Mouse (Mus musculus) layer of hippocampus, adult 18-20 months (tissue): ENCODE measurements at regions not wholly inside any gene's neighbourhood (a gene's known extent, or its start where the extent isn't known, plus 50 kb on each side); places are given as distances from the start of the nearest gene placed in this dataset.
"Not testable (repeated sequence)": the region's sequence is repeated elsewhere in the genome, so short reads cannot be mapped to it uniquely, and the experiment has no call there.

Experiments used
- DNase-seq, 2 experiments: peaks; one replicate each; pipeline ENCODE4 v3.0.0; 2022; ENCODE audit warnings: low spot score in 2 of 2

DNA sequence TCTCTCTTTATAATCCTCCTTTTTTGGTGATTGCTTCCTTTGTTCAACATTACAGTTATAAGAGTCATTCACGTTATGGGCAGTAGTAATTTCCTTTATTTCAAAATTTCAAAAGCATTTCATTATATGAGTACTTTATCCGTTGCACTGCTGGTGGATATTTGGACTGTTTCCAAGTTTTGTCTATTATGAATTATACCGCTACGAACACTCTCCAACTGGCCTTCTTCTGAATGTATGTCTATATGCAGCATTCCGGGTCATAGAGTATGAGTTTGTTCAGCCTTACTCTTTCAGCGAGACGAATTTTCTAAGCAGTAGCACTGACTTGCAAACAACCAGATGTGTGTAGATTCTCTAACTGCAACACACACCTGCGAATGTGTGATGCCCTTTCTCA is 57.8 kb downstream of the Dusp6 start:
- DNase-seq = no peak

DNA sequence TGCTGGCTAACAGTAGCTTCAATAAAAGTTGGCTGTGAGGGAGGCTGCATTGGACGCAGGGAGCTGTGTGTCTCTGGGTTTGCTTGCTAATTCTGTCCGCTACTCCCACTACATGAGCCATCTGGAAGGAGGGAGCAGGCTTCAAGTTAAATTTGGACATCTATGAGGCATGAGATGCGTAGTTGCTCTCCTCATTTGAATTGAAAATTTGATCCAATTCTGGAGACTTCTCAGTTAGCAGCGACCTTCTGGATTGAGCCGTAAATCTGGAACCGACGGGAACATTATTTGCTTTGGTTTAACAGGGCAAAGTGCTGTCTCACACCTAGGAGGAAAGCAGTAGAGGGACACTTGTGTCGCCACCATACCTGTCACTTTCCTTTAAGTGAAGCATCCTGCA is 60.3 kb downstream of the Dusp6 start:
- peak; percentile 51 to 69 for DNase-seq

DNA sequence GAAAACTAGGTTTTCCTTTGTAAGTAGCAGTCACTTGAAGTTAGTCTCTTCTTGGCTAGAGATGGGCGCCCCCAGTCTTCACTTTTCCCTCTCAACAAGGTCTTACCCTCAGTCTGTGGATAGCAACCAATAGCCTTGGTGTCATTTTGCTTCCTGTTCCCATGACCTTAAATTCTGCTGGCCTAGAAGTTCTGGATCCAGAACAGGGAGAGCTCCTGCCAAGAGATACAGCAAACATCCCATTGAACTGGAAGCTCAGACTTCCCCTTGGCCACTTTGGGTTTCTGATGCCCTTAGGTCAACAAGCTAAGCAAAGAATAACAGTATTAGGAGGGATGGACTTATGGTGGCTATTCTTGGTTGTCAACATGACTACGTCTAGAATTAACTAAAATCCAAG is 64.5 kb downstream of the Dusp6 start:
- DNase-seq = no peak

DNA sequence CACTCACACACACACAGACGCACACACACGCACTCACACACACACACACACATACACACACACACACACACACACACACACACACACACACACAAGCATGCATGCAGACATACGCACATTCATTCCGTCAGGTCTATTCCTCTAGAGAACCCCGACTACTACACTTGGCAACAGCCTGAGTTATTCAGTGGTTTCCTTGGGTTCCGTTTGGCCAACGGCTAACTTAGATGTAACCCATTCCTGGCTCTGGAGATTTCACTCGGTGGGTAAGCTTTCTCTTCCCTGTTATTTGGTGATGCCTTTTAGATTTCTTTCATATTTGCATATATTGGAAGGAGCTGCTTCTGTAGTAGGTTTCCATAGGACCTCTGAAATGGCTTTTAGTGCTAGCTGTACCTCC is 65.5 kb downstream of the Dusp6 start:
- no peak for DNase-seq

DNA sequence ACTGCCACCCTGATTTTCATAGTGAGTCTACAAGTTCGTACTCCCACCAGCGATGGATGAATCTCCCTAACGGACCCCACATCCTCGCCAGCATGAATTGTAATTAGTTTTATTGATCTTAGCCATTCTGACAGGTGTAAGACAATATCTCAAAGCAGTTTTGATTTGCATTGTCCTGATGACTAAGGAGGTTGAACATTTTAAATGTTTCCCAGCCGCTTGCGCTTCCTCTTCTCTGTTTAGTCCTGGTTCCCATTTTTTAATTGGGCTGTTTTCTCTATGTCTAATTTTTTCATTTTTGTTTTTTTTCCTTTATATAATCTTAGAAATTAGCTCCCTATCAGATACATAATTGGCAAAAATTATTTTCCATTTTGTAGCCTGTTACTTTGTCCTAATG is 66.4 kb downstream of the Dusp6 start:
- no peak for DNase-seq

DNA sequence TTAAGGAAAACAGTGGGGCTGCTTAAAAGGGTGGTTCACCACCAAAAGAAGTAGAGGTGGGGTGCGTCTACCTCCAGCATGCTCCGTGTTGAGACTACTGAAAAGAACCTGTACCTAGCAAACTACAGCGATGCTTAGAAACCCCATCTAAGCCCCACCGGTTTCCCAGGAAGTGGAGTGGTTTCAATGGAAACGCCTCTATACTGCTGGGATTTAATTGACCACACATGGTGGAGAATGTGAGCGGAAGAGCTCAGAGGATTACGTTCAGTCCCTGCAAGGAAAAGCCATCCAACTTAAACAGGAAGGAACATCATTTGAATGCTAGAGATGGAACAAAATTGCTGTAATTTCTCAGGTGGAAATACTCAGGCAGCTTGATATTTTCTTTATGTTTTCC is 67.5 kb downstream of the Dusp6 start:
- no peak for DNase-seq

DNA sequence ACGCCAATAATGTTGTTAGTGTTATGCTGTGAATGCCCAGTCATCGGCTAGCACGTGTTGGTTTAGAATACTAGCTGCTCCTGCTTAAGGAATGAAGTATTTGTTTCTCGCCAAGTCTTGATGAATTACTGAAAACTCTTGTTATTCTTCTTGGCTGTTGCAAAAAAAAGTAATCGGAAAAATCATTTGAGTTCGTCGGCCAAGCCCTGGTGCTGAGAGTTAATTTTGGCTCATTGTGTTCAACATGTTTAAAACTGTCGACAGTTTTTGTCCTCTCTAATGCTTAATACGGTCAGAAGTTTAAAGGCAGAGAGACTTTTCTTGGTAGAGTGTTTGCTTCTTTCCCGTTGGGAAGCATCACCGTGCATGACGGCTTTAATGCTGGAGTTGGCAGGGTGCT is 68.8 kb downstream of the Dusp6 start:
- DNase-seq = no peak

DNA sequence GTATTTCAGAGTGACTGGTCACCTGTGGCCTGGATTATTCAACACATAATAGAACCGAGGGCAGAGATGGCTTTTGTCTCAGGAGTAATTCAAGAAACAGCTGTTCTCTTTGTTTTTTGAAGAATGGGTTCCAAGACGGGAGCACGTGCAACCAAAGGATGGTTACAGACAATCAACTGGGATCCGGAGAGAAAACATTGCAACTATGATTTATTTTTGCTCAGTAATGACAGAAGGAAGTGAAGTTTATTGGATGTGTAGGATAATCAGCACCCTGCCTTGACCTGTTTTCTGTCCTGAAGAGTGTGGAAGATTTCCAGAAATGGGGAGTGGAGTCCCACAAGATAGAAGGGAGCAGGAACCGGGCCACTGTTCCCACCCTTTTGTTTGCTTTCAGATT is 70.8 kb downstream of the Dusp6 start:
- DNase-seq = no peak

DNA sequence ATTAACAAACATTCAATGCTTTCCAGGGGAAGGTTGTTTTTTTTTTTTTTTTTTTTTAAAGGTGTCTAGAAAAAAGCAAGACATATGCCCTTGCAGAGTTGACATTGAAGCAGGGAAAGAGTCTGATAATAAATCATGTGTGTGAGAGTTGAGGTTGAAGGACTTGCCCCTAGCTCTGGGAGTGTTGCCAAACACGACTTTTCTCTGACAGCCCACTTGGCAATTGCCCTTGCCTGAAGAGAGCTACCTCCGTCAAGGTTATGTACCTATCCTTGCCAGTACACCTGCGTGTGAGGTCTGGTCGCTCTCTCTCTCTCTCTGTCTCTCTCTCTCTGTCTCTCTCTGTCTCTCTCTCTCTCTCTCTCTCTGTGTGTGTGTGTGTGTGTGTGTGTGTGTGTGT is 73.1 kb downstream of the Dusp6 start:
- DNase-seq = no peak

DNA sequence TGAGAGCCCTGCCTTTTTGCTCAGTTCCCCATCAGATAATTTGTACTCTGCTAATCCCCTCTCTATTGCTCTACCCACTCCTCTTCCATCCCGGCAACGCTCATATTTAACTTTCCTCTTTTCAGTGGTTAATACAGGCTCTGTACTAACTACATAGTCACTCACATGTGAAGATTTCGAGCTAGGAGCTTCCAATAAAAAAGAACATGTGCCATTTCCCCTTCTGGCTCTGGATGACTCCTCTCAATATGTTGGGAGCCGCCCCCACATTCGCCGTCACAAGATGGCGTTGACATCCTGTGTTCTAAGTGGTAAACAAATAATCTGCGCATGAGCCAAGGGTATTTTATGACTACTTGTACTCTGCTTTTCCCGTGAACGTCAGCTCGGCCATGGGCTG is 75.8 kb downstream of the Dusp6 start:
- DNase-seq = not testable (repeated sequence)

DNA sequence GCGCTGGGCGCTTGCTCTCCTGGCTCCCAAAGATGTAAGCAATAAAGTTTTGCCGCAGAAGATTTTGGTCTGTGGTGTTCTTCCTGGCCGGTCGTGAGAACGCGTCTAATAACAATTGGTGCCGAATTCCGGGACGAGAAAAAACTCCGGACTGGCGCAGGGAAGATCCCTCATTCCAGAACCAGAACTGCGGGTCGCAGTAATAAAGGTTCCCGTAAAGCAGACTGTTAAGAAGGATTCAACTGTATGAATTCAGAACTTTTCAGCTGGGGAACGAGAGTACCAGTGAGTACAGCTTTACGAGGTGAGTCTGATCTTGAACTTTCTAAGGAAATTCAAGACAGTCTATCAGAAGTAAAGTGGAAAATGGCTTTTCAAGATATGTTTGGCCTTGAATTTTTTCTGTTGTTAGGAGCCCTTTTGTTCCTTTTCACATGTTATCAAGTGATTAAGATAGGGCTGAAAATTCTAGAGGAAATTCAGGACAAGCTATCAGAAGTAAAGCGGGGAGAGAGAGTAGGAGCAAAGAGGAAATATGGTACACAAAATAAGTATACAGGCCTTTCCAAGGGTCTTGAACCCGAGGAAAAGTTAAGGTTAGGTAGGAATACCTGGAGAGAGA is 76.4 kb downstream of the Dusp6 start:
- DNase-seq = peak; percentile 72 to 78

DNA sequence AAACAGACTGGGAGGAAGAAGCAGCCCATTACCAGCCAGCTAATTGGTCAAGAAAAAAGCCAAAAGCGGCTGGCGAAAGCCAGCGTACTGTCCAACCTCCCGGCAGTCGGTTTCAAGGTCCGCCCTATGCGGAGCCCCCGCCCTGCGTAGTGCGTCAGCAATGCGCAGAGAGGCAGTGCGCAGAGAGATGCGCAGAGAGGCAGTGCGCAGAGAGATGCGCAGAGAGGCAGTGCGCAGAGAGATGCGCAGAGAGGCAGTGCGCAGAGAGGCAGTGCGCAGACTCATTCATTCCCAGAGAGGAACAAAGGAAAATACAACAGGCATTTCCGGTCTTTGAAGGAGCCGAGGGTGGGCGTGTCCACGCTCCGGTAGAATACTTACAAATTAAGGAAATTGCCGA is 77.0 kb downstream of the Dusp6 start:
- DNase-seq = not testable (repeated sequence)

DNA sequence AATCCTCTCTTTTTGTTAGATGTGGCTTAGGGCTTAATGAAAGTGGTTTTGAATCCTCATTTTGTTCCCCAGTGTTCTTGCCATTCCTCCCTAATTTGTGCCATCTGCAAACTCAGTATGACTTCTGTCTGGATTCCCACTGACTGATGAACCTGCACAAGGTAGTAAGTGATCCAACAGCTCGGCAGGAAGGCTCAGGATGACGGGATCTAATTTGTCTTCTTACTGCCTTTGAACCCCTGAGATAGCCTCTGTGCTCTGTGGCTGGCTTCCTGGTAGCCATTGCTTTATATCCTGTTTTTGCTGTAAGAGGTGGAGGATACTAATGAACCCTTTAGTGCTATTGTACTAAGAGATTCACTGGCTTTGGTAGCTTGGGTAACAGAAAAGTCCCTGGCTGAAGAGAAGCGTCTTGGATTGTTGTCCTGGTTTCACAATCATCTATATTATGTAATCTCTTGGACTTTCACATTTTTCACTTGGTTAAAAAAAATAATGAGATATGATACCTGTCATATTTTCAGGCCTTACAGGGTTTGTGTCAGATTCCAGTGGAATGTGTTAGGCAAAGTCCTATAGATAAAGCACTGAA is 86.2 kb downstream of the Dusp6 start:
- no peak for DNase-seq

DNA sequence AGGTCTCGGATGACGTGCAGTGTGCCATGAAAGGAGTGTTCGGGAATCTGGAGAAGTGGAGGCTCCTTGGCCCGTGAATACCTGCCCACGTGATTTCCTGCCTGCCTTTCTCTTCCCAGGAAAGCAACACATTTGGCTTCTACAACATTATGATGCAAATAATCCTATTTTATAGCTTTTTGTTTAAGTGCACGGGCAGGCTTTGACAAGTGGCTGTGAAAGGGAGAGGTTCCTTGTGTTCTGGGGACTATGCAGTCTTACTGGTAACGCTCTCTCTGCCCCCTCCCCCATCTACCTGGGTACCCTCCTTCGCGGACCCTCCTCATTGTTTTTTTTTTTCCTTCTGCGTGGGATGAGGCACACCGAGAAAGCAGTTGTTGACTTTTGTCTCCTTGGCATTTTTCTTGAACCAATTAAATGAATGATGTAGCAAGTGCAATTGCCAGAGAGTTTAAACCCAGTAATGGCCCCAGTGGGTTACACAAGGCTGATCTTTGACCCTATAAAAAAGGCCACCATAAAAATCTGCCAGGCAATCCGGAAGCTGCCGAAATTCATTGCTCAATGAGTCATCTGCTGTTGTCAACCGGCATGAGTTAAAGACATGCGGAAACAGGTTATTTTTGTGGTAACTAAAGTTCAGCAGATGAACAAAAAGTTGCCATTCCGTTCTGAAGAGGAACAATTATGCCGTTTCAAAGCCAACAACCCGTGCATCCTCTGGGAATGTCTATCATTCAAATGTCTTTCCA is 90.7 kb downstream of the Dusp6 start:
- no peak for DNase-seq

DNA sequence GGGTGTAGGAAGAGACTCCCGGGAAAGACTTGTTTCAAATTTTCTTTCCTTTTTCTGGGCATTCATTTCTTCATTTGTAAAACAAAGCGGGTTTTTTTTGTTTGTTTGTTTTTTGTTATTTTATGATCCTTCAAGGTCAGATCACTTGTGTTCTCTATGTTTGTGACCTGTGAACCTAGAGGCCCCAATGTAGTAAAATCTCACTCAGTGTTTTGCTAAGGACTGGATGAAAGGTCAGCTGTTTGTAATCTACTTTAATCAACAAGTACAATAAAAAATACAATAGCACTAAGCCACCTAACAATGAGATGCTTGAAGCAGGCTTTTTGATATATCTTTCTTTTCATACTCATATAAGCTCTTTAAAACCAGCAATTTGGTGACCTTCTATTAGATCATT is 91.3 kb downstream of the Dusp6 start:
- DNase-seq = no peak

DNA sequence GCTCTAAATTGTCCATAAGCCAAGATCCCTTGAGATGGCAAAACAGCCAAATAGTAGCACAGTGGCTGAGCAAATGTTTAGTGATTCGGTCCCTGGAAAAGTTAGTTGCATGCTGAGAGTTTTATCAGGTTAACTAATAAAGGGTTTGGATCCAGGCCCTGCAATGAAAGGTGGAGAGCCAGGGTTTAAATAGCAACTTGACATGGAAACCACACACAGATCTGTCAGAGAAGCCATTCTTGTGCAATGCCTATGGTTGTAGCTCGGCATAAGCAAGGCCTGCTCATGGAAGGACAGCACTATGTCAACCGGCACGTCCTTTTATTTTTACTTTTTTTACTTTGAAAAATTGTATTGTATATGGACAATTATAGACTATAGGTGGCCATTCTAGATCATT is 92.3 kb downstream of the Dusp6 start:
- no peak for DNase-seq

DNA sequence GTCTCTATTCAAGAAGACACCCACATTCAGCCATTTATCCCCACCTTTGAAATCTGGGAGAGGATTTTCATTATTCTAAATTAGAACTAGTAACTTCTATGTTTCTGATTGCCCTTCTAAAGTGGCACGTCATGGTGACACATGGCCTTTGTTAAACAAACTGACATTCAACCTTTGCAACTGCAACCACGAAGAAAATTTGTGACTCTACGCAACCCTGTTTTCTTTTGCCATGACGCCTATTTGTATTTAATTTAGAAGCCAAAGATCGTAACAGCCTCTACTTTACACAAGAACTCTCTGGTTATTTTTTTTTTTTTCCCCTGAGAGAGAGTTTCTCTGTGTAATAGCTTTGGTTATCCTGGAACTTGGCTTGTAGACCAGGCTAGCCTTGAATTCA is 93.2 kb downstream of the Dusp6 start:
- no peak for DNase-seq

DNA sequence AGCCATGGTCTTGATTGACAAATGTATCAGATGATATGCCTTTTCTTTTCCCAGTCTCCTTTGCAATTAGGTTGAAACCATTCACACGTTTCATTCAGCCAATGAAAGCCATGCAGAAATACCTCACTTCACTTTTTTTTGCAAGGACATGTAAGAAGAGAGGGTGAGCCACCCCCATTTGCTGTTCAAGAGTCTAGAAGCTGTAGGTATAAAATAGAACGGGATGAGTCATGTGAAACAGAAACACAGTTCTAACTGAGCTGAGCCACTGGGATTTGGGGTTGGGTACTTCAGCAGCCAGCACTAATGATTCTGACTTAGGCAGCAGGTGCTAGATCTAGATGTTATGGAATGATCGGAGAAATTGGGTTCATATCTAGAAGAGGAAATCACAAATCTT is 93.9 kb downstream of the Dusp6 start:
- DNase-seq = no peak

DNA sequence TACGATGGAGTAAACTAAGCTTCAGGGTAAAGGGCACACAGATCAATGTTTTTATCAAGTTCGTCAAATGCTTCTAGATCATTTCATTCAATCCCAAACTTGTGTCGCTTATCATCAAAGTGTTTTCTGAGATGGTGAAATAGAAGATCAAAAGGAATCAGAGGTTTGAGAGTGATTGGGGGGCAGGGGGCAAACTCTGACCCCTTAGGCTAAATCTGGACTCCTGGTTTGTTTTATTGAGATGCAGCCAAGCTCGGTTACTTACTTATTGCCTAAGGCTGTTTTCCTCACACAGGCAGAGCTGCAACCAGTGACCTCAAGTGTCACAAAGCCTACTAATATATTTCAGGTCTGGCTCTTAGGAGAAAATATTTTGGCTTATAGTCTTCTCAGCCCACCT is 94.3 kb downstream of the Dusp6 start:
- no peak for DNase-seq

DNA sequence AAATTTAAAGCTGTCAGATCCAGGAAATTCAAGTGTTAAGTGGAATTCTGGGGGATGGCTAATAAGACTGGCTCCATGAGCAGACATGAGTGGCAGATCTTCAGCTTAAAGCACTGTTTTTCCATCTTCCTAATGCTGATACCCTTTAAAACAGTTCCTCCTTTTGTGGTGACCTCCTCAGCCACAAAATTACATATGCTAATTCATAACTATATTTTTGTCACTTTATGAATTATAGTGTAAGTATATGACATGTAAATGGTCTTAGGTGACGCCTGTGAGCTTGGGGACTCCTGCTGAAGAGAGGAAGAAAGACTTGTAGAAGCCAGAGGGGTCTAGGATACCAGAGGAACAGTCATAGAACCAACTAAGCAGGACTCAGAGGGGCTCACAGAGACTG is 95.2 kb downstream of the Dusp6 start:
- no peak for DNase-seq

DNA sequence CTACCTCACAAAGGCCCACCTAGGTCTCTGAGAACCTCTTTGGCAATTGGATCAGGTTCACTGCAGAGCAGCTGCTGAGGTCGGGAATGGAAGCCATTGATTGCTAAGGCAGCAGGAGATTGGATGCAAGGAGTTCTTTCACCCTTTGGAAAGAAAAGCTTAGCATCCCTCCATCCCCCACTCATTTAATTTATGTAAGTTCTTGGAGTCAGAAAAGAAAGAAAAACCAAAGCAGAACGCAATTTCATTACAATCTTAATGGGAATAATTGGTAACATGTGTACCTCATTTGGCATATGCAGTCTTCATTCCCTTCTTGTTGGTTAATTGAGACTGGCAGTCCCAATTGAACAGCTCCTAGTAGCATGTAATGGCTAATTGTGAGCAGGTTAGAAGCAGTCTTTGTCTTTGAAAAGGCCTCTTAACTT is 96.4 kb downstream of the Dusp6 start:
- no peak for DNase-seq

DNA sequence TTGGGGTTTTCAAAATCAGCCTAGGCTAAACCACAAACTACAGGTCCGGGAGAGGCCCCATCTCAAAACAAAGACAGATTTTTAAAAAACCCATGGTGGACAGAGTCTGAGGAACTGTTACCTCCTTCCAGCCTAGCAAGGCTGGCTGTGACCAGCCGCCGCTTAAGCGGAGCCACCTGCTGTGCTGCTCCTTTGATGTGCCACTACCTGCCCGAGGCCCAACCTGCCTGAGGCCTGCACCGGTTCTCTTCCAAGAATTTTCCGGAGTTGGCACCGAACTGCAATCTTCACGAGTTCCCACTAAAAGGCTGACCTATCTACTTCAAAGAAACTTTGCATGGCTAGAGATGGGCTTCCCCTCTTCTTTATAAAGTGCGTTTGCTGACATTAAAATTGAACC is 97.6 kb downstream of the Dusp6 start:
- not testable (repeated sequence) for DNase-seq

DNA sequence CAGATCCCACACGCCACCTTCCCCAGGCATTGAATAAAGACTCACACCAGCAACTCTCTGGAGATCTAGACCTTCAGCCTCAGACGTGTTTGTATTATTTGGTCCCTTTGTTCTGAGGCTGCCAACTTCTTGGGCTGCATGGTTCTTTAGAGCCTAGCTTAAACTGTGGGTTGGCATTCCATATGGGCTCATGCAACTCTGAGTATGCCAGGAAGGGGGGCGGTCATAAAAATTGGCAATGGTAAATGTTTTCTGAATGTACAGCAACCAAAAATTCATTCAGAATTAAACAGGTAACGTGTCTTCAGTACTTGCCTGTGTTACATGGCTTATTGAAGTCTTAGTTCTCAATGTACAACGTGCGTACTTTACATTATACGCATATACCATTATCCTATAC is 103.1 kb downstream of the Dusp6 start:
- DNase-seq = no peak
